Mouse (Mus musculus) A20 (cell line): ENCODE results near the gene Olfr1105.

Experiments used
- DNase-seq: peaks from one replicate; pipeline ENCODE4 v3.0.0-alpha.2; 2011; ENCODE audit warnings: low read depth, low spot score

The Olfr1105 gene

DNA sequence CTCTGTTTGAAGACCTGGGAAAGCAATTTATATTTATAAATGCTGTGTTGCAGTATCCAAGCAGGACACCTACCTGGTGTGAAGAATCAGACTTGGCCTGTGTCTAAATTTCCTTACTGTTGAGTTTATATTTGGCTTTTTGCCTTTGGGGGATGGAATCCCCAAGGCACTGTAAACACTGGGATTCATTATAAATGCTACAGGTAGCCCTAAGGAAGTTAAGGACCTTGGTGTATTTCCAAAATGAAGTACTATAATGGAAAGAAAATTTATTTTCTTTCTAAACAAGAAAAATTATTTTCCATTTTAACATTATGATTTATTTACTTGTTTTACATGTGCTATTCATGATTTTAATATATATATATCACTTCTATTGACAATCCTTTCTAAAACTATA is at the start of gene Olfr1105:
TSS of gene Olfr1105 (minus strand) at position 101 of the 400 bp plus-strand sequence.
- no peak for DNase-seq

DNA sequence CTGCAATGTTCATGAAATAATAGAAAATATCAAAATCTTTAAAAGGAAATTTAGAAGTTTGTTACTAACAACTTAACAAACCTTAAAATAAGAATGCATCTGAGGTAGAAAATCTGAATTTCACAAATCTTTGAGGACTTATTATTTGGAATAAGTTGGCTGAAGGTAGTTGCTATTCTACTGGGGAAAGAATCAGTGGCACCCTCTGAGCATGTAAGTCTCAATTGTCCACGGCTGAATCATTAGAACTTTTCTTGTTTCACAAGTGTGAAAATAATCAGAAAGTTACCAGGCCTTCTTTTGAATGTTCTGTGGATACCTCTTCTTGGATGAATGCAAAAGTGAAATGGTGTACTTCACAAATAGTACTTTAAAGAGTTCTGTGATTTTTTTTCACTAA is 39.4 kb upstream of the Olfr1105 start, which contains the start of gene Olfr1107:
TSS of gene Olfr1107 (minus strand) at position 101 of the 400 bp plus-strand sequence.
- no peak for DNase-seq

DNA sequence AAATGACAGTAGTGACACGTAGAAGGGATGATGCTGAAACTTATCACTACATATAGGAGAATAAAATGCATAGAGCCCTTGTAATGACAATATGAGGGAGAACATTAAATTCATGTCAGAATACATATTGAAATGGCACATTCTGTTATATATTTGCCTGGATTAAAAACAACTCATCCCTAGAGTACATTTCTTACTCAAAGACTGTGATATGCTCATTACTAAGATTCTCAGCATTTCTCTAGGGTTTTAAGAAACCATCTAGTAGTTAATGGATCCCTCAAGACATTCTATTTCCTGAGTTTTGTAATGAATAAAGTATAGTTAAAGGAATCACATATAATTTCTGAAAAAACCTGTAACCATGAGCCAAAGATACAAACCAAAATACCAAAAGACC is 15.8 kb upstream of the Olfr1105 start, which contains the start of gene Olfr1106:
TSS of gene Olfr1106 (minus strand) at position 101 of the 400 bp plus-strand sequence.
- no peak for DNase-seq

GRCm38 (mm10) chr2:87026980-87027379 is 9.4 kb downstream of the Olfr1105 start, which contains the start of gene Olfr1104:
Gene Olfr1104, minus strand, starts transcription at chr2:87027080.
- no peak for DNase-seq

- DNase-seq, result no peak
Measured at GRCm38 (mm10) chr2:86998098-86998497, 38.2 kb downstream of the Olfr1105 start, which contains the start of gene Olfr1102. Gene Olfr1102, plus strand, starts transcription at chr2:86998398.

DNA sequence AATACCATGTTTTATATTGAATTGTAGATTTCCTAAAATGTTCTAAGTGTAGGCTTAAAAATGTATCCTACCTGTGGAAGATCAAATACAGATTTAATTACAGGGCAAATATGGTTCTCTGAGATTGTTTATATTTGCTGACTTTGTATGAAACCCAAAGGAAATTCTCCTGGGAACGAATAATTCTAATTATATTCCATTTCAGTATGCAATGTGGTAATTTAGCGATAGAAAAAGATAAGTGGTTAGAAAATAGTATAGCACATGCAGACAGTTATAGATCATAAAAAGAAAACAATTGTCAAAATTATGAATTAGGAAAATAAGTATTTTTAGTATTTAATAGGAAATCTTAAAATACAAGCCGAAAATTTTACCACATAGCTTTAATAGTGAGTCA is 45.2 kb downstream of the Olfr1105 start, which contains the start of gene Olfr1101:
TSS of gene Olfr1101 (minus strand) at position 101 of the 400 bp plus-strand sequence.
- no peak for DNase-seq
